Mouse (Mus musculus) heart, adult 18-20 months (tissue): Measurements from ENCODE around the gene Fkbp6. TPM values are rescaled to one million over a fixed set of nuclear protein-coding genes. Genes with fewer than 3 reads are reported as not detected.

ENCODE experiments used
- DNase-seq, 2 experiments: peaks; one replicate each; pipeline ENCODE4 v3.0.0; 2021 to 2022; ENCODE audit warnings: mixed read lengths in 1 of 2
- total RNA-seq, 2 experiments: library from RNA; stranded (reverse); gene quantifications; 2 replicates each; pipeline ENCODE4 v1.2.3; 2021

Gene Fkbp6
- total RNA-seq, 2 experiments from 2014 or later = 0.36 to 0.57 TPM

DNA sequence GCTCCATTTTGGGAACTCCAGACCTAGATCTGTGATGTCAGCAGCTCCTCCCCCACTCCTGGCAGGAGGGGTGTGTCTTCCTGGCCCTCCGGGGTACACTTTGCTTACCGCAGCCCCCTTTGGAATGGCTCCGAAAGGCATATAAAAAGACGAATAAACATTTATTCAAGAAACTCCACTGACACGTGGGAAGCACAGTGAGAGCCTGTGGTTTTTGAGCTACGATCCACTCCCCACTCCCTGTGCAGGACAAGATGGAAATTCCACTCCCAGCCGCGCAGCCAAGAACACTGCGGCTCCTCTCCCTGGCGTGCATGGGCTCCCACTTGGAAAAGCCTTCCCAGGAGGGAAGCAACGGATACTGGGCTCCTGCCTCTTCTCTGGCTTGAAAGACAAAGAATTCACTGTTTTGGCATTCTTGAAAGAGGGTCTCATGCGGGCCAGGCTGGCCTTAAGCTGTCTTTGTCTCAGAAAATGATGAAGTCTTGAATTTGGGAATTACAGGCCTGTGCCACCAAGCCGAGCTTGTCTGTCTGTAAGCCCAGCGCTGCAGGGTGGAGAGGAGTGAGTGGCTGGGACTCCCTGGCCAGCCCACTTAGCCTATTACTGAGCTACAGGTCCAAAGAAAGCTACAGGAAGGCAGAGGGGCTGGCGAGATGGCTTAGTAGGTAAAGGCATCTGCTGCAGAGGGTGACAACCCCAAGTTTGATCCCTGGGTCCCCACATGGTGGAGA, 75.0 kb downstream of the Fkbp6 start:
- peak in 1 of 2 experiments; percentile 13 for DNase-seq

DNA sequence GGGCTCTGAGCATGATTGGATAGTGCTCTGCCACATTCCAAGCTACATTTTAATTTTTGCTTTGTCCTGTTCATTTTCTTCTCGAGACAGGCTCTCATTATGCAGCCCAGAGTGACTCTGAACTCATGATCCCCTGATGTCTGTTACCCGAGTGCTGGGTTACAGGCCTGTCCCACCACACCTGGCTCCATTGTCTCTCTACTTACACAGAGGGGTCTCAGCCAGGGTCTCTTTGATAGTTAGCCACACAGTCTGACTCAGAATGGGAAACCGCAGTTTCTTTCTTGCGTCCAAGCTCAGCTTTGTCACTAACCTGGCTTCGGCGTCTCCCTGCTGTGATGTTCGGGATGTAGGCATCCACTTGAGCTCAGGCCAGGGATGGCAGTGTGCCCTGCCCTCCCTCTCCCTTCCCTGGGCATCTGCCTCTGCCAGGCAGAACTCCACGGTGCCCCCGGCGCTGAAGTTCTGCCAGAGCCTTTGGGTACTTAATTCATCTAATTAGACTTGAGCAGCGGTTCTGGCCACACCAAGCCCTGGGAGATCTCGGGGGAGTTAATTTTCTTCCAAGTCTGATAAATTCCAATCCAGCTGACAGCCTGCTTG, 78.2 kb downstream of the Fkbp6 start:
- peak; percentile 40 to 58 for DNase-seq

DNA sequence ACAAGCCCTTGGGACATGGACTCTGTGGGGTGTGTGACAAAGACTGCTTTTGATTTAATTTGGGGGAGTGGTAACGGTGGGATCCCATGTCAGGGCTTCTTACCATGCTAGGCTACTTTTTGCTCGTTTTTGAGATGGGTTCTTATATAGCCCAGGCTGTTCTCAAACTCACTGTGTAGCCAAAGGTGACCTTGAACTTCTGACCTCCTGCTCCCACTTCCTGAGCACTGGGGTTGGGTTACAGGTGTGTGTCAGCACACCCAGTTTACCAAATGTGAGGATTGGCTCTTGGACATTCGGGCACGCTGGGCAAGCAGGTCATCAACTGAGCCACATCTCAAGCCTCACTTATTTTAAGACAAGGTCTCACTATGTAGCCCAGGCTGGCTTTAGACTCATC, 79.5 kb downstream of the Fkbp6 start:
- DNase-seq = no peak

DNA sequence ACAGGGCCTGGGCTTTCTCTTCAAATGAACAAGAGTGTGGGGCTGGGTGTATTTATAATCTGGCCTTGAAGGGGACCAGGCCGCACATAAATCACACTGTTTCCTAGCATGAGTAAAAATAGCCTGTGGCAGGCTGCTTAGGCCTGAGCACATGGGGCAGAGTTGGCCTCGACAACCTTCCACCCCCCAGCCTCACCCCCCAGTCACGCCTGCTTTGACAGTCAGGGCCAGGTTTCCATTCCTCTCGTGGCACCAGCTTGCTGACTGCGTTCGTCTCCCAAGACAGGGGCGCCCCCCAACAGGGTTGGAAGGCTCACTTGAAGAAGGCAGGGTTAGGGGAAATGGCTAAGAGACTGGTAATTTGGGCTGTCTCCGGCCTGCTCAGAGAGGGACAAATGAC, 80.4 kb downstream of the Fkbp6 start:
- DNase-seq = no peak

DNA sequence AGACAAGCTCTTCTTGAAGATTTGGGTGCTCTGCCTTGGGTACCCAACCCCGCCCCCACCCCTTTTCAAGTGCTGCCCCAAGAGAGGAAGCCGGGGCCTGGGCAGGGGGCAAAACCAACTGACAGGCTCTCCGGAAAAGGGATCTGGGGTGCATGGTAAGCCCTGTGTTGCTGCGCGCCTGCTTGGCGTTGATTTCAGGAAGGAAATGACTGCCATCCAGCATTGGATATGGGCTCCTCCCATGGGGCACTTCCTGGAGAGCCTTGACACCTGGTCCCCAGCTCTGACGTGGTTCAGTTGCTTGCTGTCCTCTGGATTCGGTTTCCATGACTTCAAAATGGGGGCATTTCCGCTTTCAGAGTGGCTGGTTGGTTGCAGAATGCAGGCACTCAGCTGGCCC, 85.3 kb downstream of the Fkbp6 start:
- DNase-seq = peak in 1 of 2 experiments; percentile 37

DNA sequence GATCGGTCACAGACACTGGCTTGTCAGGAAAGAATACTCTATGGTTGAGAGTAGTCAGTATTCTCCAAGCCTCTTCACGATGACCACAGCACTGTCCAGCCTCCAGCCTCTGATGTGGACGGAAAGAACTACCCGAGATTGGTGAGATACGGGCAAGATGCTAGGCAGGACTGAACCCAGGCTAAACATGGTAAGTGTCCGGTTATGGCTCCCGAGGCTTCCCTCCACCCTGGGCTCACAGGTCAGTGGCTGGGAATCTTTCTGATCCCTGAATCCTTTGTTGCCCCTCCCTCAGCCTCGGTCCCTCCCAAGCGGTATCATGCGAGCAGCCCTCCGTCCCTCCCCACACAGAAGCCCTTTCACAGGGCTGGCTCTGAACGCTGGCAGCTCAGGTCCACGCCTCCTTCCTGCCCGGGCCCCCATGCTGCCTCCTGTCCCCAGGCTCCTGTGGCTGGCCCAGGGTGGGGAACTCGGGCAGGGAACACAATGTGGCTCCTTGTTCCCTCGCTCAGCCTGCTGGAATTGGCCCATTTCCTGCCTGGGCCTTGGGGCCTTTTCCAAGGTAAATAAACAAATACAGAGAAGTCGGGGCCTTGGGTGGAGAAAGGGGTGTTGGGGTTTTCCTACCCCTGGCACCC, 85.9 kb downstream of the Fkbp6 start:
- peak; percentile 64 to 84 for DNase-seq

DNA sequence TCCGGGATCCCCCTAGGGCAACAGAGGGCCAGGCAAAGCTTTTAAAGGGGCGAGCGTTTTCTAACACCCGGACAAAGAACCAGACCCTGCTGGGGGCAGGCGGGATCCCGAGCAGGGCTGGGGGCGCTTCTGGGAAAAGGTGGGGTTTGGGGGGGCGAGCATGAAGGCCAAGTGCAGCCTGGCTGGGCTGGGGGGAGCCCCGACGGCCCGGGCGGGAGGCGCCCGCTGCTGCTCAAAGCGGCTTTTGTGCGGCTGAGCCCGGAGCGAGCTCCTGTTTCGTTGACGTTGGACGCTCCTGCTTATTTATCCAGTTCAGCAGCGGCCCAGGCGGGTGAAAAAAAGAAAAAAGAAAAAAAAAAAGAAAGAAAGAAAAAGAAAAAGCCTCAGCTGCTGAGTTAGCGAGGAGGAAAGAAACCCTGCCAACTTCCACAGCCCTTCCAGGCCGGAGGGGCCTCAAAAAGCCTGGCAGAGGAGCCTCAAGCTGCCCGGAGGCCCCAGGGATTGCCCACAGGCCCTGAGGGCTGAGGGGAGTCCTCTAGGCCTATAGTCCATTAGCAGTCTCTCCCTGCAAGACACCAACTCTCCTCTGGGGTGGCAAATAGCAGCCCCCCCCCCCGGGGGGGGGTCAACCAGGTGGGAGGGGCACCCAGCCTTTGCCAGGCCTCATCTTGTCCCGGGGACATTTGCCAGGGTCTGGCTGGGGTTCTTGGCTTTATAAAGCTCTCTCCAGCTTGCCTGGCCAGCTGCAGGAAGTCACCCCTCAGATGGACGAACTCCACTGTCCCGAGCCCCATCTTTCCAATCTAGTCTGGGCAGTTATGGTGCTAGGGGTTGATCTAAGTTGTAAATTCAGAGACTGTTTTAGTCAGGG, 91.3 kb downstream of the Fkbp6 start:
- peak in 1 of 2 experiments; percentile 15 for DNase-seq

DNA sequence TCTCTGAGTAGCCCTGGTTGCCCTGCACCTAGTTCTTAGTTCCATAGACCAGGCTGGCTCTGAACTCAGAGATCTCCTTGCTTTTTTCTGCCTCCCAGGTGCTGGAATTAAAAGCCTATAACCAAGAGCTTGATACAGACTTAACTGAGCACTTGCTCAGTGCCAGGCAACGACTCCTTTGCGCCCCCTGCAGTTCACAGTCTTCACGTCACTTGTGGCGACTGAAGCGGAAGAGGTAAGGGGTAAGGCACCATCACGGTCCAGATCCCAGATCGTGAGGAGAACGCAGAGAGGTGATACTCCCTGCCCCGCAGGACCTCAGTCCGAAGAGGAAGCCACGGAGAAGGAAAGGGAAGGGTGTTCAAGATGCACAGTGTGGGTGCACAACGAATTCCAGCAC, 92.3 kb downstream of the Fkbp6 start:
- DNase-seq = no peak

DNA sequence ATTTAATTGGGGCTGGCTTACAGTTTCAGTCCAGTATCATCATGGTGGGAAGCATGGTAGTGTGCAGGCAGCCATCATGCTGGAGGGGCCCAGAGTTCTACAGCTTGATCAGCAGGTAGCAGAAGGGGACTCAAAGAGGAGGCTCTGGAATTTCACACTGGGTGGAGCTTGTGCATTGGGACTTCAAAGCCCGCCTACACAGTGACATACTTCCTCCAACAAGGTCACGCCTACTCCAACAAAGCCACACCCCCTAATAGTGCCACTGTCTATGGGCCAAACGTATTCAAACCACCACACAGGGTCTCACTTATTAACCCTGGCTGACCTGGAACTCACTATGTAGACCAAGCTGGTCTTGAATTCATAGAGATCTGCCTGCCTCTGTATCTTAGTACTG, 93.7 kb downstream of the Fkbp6 start:
- no peak for DNase-seq

DNA sequence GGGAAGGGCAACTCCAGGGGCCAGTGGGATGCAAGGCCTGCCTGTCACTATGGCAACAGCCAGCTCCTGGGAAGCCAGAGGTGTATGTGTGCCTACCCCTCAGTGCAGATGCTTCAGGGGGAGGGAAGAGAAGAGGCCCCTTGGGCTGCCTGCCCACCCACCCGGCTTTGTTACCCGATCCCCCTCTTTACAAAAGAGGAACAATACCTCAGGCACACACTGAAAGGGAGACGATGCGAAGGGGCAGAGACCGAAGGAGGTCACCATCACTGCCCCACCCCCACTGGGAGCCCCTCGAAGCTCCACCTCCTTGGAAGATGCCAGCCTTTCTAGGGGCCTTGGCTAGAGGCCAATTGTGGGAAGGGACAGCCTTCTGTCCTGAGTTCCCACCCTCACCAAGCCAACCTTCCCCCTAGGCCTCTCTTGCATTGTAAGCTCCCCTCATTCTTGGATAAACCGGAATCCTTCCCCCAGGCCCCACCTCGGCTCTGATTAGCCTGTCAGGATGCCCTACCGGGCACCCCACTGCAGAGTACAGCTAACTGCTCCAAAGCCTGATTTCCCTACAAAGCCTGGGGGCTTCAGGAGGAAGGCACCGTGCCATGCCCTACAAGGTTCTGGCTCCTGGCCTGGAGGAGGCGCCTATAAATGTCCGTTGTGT, 96.0 kb downstream of the Fkbp6 start:
- no peak for DNase-seq

DNA sequence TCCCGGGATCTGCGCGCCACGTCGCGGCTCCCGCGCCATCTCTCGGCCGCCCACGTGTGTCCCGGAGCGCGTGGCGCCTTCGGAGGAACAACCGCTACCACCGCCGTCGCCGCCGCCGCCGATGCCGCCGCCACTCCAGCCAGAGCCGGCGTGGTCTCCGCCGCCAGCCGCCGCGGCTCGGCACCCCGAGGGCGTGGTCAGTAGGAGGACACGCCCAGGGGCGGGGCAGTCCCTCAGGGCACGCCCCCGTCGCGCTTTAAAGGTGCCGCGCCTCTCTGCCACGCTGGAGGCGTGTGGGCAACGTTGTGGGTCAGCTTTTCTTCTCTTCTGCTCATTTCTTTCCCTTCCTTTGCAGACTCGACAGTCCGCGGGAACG, 98.8 kb downstream of the Fkbp6 start, which contains the start of gene Fzd9:
Gene Fzd9 (minus strand): TSS at position 152 of the 376 bp plus-strand sequence.
- DNase-seq = peak; percentile 82 to 88

DNA sequence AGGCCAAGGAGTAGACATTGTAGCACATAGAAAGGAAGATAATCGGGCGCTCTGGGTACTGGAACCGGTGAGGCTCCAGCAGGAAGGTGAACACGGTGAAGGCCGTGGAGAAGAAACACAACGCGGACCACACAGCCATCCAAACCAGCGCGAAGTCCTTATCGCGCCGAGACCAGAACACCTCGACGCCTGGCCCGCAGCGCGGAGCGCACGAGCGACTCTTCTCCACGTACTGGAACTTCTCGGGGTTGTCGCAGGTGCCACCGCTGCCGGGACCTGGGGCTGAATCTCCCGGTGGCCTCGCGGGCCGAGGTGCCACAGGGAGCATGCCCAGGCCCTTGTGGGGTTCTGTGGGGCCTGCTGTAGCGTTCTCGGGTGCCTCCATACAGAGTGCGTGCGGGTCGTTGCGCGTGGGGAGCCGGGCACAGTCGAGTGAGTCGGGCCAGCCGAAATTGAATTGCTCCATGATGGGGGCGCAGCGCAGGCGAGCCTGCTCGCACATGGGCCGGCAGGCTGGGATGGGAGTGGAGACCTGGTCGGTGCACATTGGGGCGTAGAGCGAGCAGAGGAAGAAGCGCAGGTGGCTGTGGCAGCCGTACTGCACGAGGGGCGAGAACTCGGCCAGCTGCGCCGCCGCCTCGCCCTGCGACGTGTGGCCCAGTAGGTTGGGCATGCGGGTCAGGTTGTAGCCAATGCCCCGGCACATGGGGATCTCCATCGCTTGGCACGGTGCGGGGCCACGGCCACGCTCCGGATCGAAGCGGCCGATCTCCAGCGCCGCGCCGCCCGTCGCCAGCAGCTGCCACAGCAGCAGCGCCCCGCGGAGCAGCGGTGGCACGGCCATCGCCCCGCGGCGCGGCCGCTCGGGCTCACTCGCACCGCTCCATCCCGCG, 99.4 kb downstream of the Fkbp6 start:
- DNase-seq = peak; percentile 16 to 39

DNA sequence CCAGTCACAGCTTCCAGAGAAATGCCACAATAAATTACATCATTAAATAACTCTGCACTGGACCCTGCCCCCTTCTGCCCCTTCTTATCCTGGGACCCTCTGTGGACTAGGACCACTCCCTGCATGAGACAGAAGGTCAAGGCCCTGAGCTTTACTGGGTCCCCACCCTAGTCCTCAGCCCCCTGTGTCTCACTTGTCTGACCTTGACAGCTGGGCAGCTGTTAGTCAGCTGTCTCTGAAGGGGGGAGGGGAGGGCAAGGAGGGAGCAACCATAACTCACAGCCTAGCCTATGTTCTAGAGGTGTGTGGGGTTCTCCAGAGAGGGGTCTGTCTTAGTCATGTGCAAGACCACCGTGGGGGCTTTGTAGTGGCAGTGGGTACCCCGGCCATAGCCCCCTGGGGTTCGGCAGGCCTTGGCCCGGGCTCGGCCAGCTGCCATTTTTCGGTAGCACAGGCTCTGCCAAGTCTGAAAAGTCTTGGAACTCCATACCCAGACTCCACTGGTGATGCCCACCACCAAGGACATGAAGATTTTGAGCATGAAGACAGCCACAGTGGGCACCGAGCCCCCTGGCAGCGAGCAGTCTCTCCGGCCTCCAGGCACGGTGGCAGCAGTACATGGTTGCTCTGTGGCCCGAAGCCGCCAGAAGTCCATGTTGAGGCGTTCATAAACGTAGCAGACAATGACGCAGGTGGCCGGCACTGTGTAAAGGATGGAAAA, 100.7 kb downstream of the Fkbp6 start:
- no peak for DNase-seq

DNA sequence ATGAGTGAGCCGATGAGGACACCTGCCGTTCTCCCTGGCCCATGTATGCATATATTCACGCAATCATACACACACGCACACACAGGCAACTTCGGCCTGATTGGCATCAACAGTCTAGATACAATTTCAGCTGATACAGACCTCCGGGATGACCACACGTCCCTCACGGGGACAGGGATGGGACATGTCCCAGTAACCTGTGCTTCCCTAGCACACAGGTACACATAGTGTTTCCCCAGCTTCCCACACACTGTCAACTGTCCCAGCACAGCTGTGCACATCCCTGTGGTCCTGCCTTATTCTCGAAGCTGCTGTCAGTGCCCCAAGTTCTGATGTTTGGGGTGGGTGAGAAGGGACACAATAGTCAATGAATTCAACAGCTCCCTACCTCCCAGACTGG, 102.5 kb downstream of the Fkbp6 start:
- no peak for DNase-seq

DNA sequence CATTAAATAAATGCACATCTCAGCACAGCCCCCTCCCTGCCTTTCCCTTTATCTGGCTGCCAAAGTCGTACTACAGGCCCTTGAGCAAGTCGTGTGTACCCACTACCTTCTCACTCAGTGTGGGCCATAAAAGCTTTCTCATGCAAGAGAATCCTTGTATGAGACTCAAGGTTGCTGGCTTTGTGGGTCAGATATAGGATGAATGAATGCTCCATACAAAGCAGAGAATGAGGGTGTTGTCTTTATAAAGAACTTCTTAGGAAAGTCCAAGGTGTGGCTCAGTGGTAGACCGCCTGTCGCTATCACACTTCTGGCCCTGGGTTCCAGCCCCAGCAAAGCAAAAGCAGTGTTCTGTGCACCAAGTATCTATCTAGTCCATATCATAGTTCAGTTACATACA, 103.3 kb downstream of the Fkbp6 start:
- DNase-seq = no peak

DNA sequence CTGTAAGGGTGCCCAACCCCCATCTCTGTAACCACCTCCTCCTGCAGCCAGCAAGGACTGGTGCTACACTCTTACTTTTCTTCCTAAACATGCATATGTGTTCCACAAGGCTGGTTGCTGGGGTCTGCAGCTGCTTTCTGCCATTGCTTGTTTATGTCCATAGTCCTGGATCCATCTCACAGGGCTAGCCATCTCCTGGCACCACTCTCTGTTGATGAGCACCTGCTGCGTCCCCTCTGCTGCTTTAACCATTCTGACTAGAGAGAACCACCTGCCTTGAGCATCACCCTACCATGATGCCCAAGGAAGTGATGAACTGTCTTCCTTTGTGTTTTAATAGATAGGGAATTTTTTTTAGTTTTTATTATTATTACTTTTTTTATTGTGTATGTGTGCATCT, 106.7 kb downstream of the Fkbp6 start:
- no peak for DNase-seq

DNA sequence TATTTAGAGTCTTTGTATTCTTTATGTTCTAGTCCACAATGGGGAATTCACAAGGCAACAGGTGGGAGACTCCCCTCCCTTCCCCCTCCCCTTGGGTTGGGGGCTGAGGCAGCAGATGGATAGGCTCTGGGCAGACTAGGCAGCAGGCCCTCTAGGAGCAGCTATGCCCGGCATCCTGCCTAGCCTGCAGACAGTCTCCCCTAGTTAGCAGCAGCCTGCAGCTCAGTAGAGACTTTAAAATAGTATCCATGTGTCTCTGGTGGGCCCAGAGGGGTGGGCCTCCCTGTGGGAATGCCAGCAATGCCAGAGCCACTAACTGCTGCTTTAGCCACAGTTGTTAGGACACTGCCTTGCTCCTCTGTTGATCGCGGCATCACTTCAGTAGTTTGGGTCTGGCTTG, 107.2 kb downstream of the Fkbp6 start:
- DNase-seq = no peak

DNA sequence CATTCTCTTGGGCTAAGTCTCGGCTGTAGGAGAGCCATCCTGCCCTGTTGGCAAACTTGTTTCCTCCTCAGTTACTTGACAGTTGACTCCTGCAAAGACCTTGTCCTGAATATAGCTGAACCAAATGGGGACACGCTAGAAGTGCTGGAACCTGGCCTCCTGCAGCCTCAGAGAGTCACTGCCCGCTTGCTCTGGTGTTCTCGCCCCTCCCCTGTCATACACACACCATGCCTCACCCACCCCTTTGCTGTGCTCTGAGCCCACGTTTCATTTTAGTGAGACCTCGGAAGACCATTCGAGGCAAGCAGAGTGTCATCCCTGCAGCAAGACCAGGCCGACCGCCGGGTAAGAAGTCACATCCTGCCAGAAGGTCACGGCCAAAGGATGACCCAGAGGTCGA, 107.7 kb downstream of the Fkbp6 start:
- no peak for DNase-seq
